Mouse (Mus musculus) regulatory T cell (primary cell): Measurements from ENCODE around the gene Stox1.
"Not testable (repeated sequence)": the region's sequence is repeated elsewhere in the genome, so short reads cannot be mapped to it uniquely, and the experiment has no call there.

ENCODE experiments used
- in situ Hi-C: fragments of 300-600 bp; cut with MboI, MseI; formaldehyde crosslinking; loops from one replicate; pipeline ENCODE4 v1.15.1; 2025; ENCODE audit warnings: high pct_unique_total_duplicates

Gene Stox1

DNA sequence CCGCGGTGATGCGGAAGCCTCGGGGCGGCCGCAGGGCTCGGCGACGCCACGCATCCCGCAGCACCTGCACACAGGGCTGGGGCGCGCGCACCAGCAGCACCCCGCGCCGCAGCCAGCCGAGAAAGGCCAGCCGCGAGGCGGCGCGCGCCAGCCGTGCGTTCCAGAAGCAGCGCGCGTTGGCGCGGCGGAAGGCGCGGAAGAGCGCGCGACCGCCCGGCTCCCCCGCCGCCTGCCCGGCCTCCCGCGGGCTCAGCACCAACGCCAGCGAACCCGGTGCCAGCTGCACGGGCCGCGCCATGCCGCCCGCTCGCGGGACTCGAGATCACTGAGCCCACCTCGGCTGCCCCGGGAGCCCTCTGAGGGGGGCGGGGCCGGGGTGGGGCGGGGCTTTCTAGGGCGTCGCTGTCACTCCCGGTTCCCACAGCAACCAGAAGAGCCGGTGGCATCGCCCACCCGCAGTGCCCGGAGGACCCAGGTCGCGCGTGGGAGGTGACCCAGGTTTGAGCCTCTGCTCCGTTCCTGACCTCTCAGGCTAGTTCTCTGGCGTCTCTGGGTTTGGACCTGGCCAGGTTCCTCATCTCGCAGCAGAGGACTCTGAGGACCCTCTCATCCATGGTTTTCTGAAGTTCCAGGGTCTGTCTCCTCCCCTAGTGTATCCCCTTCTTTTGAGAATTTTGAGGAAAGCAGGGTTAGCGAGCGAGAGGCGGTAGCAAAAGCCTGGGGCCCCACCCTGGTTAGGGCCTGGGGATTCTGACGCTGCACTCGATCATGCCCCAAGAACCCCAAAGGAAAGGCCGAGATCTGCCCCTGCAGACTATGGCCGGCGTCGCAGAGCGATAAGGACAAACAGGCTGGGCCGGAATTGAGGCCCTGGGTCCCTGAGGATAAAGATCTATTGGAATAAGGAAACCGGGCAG lies at the start of gene Stox1:
Gene Stox1 (minus strand): TSS at position 358 of the 917 bp plus-strand sequence.
- in situ Hi-C loops: no loop called here

DNA sequence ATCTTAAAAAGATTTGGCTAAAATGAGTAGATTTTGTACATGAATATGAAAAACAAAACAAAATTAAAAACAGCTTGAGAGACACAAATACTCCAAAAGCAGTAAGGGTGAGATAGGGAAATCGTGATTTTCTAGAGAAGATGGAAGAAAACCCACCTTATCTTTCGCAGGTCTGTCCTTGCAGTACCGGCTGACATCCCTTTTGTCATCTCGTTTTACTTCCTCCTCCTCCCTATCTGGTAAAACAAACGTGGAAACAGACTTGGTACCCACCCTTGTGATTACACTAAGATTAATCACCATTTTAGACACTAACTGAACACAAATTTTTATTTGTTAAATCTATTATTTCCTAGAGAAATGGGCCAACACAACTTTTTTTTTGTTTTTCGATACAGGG lies 24.9 kb upstream of the Stox1 start:
- in situ Hi-C loops: no loop called here

DNA sequence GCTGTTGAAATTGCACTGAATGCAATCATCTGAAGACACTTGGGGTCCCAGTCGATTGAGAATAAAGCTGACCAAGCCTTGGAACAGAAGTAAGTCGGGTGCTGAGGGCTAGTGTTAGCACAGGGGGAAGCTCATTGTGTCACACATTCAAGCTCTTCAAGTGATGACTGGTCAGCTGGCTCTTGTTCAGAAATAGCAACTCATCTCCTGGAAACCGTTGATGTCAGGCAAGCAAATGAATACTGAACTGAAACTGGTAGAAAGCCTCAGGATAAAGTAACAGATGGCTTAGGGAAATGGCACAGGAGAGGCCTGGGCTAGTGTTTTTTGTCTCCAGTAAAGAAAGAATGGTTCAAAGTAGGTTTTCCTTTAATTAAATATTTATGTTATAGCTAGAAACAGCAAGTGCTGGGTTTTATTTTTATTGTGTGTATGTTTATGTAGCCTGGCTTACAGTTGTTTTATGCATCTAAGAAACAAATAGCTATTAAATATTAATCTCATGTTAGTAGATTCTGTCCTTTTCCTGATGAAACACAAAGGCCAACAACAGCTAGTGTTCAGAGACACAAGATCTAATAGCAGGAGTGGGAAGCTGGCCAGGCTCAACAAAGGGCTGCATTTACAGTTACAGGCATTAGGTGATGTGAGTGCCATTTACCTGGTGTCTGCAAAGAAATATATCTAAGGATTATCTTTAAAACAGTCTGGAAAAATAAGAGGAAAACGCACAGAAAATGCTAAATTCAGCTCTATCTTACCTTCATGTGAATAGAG lies 14.2 kb upstream of the Stox1 start:
- in situ Hi-C loops: no loop called here

DNA sequence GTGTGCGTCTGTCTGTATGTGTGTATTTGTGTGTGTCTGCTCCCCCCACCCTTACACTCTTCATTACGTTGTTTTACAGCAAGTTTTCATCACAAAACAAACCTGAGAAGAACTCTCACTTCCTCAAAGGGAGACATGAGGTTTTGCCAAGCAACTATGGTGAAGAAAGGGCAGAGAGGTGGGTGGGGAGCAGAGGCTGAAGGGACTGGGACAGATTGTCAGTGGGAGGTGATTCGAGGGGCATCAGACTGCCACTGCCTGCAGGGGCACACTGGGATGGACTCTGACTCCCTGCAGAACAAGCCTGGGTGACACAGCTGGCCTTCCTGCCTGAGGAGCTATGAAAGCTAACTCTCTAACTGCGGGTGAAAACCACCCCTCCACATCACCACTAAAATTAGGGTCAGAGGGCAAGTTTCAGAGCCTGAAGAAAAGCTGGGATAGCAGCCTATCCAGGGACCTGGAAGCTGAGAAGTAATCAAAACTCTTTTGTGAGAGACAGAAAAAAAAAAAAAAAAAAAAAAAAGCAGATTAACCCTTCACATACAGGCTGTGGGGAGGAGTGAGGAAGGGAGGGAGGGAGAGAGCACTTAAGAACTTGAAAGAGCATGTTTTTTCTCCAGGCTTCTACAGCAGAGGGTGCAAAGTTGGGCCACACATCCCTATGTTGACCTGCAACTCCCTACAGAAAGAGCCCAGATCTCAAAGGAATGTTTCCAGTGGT lies 11.2 kb upstream of the Stox1 start:
- in situ Hi-C loops: no loop called here

DNA sequence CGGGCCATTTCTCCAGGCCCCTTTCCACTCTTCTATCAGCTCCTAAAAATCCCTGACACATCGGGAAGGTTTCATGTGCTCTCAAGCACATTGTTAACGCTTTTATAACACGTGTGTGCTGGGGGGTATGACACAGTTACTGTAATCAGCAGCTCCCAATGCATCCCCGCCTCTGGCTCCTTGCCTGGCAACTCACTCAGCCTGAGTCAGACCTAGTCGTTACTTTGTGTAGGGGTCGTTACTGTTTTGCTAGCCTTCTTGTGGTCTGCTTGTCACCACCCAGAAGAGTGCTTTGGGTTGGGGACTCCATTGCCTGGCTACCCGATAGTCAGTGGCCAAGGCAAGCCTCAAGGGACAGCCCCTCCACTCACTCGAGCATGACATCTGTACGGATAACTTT lies 4.9 kb upstream of the Stox1 start:
- in situ Hi-C loops: no loop called here

DNA sequence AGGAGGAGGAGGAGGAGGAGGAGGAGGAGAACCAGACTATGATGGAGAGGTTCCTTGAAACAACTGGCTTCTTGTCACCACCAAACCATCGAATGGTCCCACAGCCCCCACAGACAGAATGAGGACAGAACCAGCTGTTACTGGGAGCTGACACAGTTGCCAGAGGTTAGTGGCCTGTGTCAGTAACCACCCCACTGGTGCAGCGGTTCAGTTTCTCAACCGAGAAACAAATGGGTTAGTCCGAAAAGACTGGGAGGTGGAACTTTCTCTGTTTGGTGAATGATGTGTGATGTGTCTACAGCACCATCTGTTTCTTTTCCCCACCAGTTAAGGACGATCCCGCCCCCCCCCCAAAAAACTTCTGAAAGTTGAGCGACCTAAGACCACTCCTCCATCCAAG lies 992 bp downstream of the Stox1 start:
- in situ Hi-C loops: no loop called here

DNA sequence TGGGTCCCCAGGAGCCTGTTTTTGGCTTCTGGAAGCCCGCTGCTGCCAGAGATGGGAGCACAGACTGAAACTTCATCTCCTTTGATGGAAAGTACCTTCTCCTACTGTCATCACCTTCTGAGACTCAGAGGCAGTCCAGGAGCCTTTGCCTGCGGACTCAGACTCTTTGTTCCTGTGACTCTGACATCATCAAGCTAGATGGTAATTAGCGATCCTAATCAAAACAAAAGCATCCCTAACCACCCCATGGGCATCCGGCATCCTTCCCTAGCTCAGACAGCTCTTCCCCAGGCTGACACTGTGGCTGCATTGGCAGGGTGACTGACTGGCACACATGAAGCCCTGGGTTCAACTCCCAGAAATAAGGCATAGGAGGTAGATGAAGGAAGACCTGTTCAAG lies 3.2 kb downstream of the Stox1 start:
- in situ Hi-C loops: no loop called here

DNA sequence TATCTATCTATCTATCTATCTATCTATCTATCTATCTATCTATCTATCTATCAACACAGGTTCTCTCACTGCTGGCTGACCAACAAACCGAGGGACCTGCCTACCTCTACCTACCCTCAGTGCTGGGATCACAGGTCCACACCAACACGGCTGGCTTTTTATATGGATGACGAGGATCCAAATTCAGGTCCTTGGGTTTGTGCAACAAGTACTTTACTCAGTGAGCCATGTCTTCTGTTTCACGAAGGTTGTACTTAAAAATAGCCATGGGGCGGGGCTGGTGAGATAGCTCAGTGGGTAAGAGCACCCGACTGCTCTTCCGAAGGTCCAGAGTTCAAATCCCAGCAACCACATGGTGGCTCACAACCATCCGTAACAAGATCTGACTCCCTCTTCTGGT lies 5.4 kb downstream of the Stox1 start:
- in situ Hi-C loops: not testable (repeated sequence)

DNA sequence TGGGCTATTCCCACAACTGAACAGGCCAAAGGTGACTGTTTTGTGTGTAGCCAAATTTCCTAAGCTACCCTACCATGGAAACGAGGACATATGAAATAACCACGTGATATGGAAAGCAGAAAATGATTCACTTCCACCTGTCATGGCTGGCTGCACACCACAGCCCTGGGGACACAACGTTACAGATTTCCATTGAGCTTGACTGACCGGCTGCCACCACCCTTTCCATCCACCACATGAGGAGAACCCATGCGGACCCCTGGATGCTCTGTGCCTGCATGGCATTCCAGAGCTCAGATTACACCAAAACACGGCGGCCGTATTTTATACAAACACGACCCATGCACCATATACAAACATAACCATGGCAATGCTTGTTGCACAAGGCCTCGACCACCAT lies 12.5 kb downstream of the Stox1 start:
- in situ Hi-C loops: no loop called here

DNA sequence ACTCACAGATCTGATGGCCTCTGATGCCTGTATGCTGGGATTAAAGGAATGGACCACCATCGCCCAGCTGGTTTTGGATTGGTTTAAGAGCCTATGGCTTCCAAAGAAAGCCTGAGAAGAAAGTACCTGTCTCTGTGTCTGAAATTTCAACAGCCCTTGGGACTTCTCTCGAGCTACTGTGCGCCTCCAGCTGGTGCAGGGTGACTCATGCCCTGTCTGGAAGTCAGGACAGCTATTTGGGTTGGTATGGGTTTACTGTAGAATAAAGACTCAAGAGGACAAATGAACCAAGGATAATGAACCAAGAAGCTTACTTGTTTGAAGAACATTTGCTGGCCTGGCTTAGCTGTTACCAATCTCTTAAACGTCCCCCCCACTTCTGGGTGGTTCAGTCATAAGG lies 22.3 kb downstream of the Stox1 start:
- in situ Hi-C loops: loop anchor here (5.0 kb wide), 1 partner anchor 716 kb away; no protein-coding TSS in a partner anchor

DNA sequence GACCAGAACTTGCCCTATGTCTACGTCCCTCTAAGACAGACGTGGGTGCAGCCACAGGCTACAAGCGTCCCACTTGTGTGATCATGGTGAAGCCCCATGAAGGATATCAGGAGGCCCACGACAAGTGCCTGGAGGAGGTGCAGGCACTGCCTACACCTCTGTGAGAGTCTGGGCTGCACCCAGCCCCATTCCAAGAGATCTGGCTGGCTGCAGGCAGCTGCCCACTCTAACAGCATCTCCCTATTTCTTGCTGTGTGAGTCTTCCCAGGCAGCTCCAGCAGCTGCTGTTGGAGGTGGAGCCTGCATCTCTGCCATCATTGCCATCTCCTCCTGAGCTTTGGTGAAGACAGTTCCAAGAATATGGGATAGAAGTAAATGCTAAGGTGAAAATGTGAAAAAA lies 23.5 kb downstream of the Stox1 start:
- in situ Hi-C loops: loop anchor here (5.0 kb wide), 1 partner anchor 715 kb away; no protein-coding TSS in a partner anchor

DNA sequence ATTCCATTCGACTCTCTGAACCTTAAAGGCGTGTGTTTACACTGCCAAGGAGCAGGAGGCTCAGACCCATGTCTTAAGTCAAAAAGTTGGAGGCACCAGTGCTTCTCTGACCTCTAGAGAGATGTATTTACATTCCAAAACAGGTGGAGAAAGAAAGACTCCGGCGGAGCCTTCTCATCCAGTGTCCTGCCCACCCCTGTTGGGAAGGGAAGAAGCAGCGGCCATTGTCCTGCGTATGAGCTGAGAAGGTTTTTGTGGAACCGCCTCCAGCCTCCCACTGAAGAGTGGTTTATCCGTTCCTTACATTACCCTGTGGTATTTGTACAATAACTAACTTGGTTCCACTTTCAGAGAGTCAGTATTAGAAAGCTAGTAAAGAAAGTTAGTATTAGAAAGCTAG lies 33.2 kb downstream of the Stox1 start:
- in situ Hi-C loops: no loop called here

DNA sequence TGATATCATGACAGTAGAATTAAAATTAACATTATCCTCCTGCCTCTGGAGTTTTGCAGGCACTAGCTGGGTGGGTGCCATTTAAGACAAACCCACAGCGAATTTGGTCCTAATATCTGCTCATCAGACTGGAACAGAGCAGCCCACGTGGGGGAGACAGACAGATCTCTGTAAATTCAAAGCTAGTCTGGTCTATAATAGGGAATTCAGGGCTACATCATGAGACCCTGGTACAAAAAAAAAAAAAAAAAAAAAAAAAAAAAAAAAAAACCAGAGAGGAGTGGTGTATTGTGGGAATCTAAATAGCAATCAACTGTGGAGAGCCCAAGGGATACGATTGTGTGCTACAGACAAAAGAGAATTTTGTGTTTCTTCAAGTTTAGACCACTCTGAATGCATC lies 33.7 kb downstream of the Stox1 start:
- in situ Hi-C loops: no loop called here

DNA sequence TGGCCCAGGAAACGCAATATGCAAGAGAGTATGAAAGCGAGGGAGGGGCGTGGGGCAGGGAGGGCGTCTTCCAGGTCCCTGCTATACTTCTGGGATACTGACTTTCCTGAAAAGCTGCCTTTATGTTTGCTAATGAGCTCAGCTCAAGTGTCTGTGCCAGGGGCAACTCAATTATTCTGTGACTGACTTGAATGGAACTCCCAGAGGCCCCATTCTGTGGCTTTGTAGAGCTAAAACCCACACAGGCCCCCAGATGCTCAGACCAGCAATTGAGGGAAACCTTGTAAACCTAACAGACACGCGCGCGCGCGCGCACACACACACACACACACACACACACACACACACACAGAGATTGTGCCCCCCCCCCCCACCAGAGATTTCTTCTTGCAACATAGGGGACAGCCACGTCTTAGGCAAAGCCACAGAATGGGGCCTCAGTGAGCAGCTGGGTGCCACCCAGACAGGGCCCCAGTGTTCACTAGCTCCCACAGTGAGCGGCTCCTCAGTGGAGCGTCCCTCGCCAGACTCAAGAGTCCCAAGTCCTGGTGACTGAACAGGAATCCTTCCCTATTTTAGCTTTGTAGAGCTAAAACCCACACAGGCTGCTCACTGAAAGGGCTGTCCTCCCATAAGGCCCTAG lies 38.8 kb downstream of the Stox1 start:
- in situ Hi-C loops: no loop called here

DNA sequence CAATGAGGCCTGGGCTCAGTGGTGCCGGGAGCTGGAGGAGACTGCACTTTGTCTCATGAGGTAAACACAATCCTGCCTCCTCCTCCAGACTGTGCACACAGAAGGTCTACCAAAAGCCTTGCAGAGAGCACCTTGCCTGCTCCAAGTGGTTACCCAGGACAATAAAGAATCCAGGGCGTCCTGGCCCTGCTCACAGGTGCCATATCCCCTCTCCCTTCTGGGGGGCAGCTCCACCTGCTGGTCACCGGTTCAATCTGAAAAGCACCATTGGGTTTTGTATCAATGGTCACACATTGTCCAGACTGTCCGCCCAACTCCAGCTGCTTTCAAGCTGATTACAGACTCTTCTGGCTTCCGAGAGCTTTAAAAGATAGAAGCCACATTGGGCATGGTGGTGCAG lies 42.9 kb downstream of the Stox1 start:
- in situ Hi-C loops: no loop called here

DNA sequence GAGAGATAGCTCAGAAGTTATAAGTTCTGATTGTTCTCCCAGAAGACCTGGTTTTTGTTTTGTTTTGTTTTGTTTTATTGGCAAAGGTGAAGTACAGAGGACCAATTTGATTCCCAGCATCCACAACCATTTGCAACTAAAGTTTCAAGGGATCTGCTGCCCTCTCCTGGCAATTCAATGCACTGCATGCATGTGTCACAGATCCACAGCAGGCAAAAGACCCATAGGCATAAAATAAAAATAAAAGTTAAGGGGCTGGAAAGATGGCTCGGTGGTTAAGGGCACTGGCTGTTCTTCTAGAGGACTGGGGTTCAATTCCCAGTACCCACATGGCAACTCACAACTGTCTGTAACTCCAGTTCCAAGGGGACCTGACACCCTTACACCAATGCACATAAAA lies 46.1 kb downstream of the Stox1 start:
- in situ Hi-C loops: no loop called here

DNA sequence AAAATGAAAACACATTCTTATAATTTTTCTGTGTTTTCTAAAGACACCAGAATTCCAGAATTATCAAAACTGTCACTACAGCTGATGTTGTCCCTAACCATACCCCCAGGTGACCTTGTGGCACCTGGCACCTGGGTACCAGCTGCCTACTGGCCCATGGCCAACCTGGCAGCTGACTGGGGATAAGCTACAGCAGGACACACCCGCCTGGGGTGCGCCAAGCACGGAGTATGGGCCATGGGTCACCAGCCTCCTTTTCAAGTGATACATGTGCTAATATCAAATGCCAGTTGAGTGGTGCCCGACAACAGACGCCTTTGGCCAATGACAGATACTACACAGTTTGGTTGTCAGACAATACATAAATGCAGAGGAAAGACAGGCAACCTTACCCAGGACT lies 48.6 kb downstream of the Stox1 start:
- in situ Hi-C loops: no loop called here

DNA sequence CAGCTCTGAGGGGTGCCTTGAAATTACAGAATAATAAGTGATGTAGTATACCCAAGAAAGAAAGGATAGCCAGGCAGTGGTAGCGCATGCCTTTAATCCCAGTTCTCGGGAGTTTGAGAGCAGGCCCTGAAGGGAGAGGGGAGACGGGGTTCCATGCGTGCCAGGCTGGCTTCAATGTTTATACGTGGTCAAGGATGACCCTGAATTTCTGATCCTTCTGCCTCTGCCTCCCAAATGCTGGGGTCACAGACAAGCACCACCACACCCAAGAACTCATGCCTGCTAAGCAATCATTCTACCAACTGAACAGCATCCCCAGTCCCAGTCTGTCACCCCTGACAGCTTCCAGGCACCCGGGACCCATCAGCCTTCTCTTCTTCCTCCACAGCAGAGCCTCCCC lies 49.7 kb downstream of the Stox1 start:
- in situ Hi-C loops: no loop called here

DNA sequence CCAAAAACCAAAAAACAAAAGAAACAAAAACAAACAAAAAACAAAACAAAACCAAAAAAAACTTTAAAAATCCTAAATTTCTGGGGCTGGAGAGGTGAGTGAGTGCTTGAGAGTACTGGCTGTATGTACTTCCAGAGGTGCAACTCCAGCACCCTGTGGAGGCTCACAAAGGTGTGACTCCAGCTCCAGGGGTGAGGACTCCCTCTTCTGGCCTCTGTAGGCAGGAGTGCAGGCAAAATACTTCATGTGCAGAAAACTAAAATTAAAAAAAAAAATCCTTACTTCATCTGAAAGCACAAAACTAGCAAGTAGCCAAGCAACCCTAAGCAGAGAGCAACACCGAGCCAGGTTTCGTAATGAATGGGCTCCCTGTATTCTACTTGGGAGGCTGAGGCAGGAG lies 53.6 kb downstream of the Stox1 start:
- in situ Hi-C loops: no loop called here

DNA sequence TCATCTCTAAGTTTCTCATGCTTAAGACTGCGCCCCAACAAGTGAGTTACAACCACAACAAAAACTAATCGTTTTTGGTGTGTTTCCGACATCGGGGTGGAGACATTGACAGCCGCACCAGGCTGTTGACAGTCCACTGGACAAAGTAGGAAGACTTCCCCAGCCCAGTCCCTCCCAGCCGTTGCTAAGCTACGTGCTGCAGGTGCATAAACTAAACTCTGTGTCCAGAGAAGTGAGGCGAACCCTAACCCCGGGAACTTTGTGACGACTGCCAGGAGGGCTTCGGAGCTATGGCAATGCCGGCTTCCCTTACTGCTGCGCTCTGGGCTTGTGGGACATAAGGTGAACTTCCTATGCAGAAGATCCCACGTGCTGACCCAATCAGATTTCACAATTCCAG lies 56.7 kb downstream of the Stox1 start:
- in situ Hi-C loops: no loop called here

DNA sequence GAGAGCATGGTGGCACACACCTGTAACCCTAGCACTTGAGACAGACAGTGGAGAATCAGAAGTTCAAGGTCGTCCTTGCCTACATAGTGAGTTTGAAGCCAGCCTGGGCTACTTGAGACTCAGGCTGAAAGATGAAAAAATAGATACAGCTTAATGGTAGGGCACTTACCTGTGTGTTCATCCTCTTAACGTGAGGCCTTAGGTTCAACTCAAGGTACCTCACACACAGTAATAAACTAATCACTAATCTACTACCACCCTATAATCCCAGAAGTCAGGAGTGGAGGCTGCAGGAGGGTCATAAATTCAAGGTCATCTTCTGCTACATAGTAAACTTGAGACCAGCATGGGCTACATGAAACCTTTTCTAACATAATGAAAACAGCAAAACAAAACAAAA lies 57.5 kb downstream of the Stox1 start:
- in situ Hi-C loops: no loop called here

DNA sequence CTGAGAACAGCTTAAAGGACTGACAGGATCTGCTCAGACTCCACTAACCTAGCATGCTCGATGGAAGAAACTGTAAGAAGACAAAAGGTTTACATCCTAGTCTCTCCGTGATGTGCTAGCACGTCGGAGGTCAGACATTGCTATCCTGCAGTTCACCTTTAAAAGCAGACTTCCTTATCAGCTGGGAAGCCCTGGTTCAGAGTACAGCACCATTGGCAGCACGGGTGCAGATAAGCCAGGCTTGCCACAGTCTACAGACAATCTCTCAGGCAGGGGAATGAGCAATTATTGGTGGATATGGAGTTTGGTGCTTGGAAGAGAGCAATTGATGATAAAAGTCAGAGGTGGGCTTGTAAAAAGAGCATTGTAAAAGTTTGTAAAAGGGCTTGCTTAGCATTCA lies 57.9 kb downstream of the Stox1 start:
- in situ Hi-C loops: no loop called here
